13 mouse cellular contexts compared by ENCODE assay signal in genomic region chr5:25602123-25602522, GRCm38 (mm10).
A peak's percentile ranks its signal among the peaks of the same experiment; 100 is the strongest.
DNase-seq lines count a peak whose midpoint lies in the region; ATAC-seq and TF ChIP-seq lines count a peak whose summit lies in the region.
"Had no signal": no experiment of that assay in that cellular context is flagged by ENCODE, and none has a peak within 500 bp of the region (broad histone marks: within the 10 kb centered on the region; RNA-seq: fewer than 3 reads in every experiment).

No protein-coding gene starts in this region.

- no peak for TF ChIP-seq CTCF in lung, adult 2 months (IDR thresholded peaks at IDR 0.05; ENCODE audit: insufficient read depth, low read length)

- peak; percentile 25 for DNase-seq in heart, postnatal 4 days
- DNase-seq in heart, postnatal 25 days (ENCODE audit: low spot score), result no peak
- DNase-seq in lung, adult 2 months, result peak; percentile 7
- no peak for DNase-seq in lung, postnatal 25 days (ENCODE audit: low spot score)
- peak; percentile 14 for DNase-seq in induced T-regulatory cell, adult 2 months (ENCODE audit: low read depth)
- DNase-seq in naive thymus-derived CD4-positive, alpha-beta T cell, adult 2 months (ENCODE audit: low read depth), result peak; percentile 32
- DNase-seq in urinary bladder, postnatal 14 days (ENCODE audit: low spot score), result no peak
- DNase-seq: liver, embryonic 13.5 days had no signal

- H3K4me1 ChIP-seq in lung, adult 2 months (ENCODE audit: control insufficient read depth, insufficient read depth, low read length), result no peaks in the 10 kb centered on the region
- H3K4me1 ChIP-seq: forebrain, embryonic 15.5 days; hindbrain, embryonic 13.5 days; kidney, embryonic 15.5 days; liver, embryonic 13.5 days had no signal

- no peak for TF ChIP-seq POLR2A in lung, adult 2 months (IDR thresholded peaks at IDR 0.05; ENCODE audit: borderline replicate concordance, extremely low read depth, low read depth, low read length)

- WGBS in lung, adult 2 months, result 41% methylated on average over 2 of the region's 2 CpGs

- intact Hi-C loops in heart, postnatal 25 days (cut with DNase I), result no loop called here

- ATAC-seq in megakaryocyte-erythroid progenitor cell, adult 5-6 weeks (replicated peaks; ENCODE audit: low FRiP score, low TSS enrichment, poor library complexity, severe bottlenecking), result no peak
- ATAC-seq: forebrain, embryonic 15.5 days had no signal

- no peak overlapping the region for H3K4me3 ChIP-seq in lung, adult 2 months (replicated peaks; ENCODE audit: extremely low read depth, low read depth, low read length)
- H3K4me3 ChIP-seq: forebrain, embryonic 15.5 days; hindbrain, embryonic 13.5 days; kidney, embryonic 15.5 days; liver, embryonic 13.5 days; megakaryocyte, embryonic 14.5 days had no signal

Comparison
In these comparisons a context has a peak if more than half of its experiments do, and no peak if none do; other contexts are left out.
1. DNase-seq: peak in heart, postnatal 4 days (single experiment), lung, adult 2 months (single experiment), induced T-regulatory cell, adult 2 months (single experiment) and naive thymus-derived CD4-positive, alpha-beta T cell, adult 2 months (single experiment); none in heart, postnatal 25 days (single experiment), lung, postnatal 25 days (single experiment) and urinary bladder, postnatal 14 days (single experiment).